10 mouse cellular contexts compared by ENCODE assay signal in genomic region chr17:4738717-4739485, GRCm38 (mm10).
A peak's percentile ranks its signal among the peaks of the same experiment; 100 is the strongest.
DNase-seq lines count a peak whose midpoint lies in the region; ATAC-seq and TF ChIP-seq lines count a peak whose summit lies in the region.
"Had no signal": no experiment of that assay in that cellular context is flagged by ENCODE, and none has a peak within 500 bp of the region (broad histone marks: within the 10 kb centered on the region; RNA-seq: fewer than 3 reads in every experiment).

No protein-coding gene starts in this region.

- 44% methylated on average over 7 of the region's 7 CpGs for WGBS in liver, postnatal 0 days (ENCODE audit: insufficient replicate concordance)
- WGBS in liver, embryonic 12.5 days (ENCODE audit: insufficient replicate concordance) = 41% methylated on average over 7 of the region's 7 CpGs
- 8% methylated on average over 7 of the region's 7 CpGs for WGBS in embryonic facial prominence, embryonic 10.5 days
- 3% methylated on average over 7 of the region's 7 CpGs for WGBS in limb, embryonic 13.5 days
- 11% methylated on average over 7 of the region's 7 CpGs for WGBS in kidney, embryonic 14.5 days
- 14% methylated on average over 7 of the region's 7 CpGs for WGBS in kidney, embryonic 16.5 days

- ATAC-seq in liver, postnatal 0 days = peak; percentile 43; the same call in 1 of the 2 replicates
- no peak for ATAC-seq in liver, embryonic 12.5 days
- ATAC-seq in limb, embryonic 13.5 days (ENCODE audit: low FRiP score, low read depth) = no peak
- no peak for ATAC-seq in kidney, embryonic 14.5 days (ENCODE audit: low FRiP score, low TSS enrichment)
- ATAC-seq in kidney, embryonic 16.5 days (ENCODE audit: low FRiP score, low TSS enrichment) = no peak; the same call in 1 of the 2 replicates
- ATAC-seq: intestine, embryonic 15.5 days had no signal

- H3K27me3 ChIP-seq in liver, postnatal 0 days (ENCODE audit: insufficient read depth, low read length) = no peaks in the 10 kb centered on the region
- 0 out of 2 replicates have a peak, but pooled peaks cover 4% of the 10 kb centered on the region for H3K27me3 ChIP-seq in liver, embryonic 12.5 days (replicated peaks)
- H3K27me3 ChIP-seq in embryonic facial prominence, embryonic 10.5 days (replicated peaks; ENCODE audit: low read depth, poor library complexity, severe bottlenecking) = no peaks in the 10 kb centered on the region
- no peaks in the 10 kb centered on the region for H3K27me3 ChIP-seq in limb, embryonic 13.5 days
- H3K27me3 ChIP-seq in kidney, embryonic 14.5 days (ENCODE audit: control insufficient read depth, insufficient read depth, low read length) = no peaks in the 10 kb centered on the region
- no peaks in the 10 kb centered on the region for H3K27me3 ChIP-seq in kidney, embryonic 16.5 days (ENCODE audit: insufficient read depth, low read length)
- H3K27me3 ChIP-seq: intestine, embryonic 15.5 days; lung, embryonic 15.5 days had no signal

- peak; percentile 11 for DNase-seq in gastrocnemius, postnatal 10 days
- DNase-seq in gastrocnemius, adult 18-20 months (ENCODE audit: low spot score) = no peak
- DNase-seq in liver, postnatal 0 days = peak; percentile 29
- peak; percentile 39 for DNase-seq in embryonic facial prominence, embryonic 10.5 days (ENCODE audit: low spot score)

- H3K27ac ChIP-seq in liver, postnatal 0 days (ENCODE audit: low read depth) = peak overlapping the region; percentile 32
- no peak overlapping the region for H3K27ac ChIP-seq in liver, embryonic 12.5 days
- H3K27ac ChIP-seq in embryonic facial prominence, embryonic 10.5 days (replicated peaks) = peak overlapping the region; percentile 35; the same call in 1 of the 2 replicates
- H3K27ac ChIP-seq in limb, embryonic 13.5 days = no peak overlapping the region
- no peak overlapping the region for H3K27ac ChIP-seq in kidney, embryonic 14.5 days (ENCODE audit: low read depth, low read length)
- no peak overlapping the region for H3K27ac ChIP-seq in kidney, embryonic 16.5 days (ENCODE audit: low read length)
- H3K27ac ChIP-seq: intestine, embryonic 15.5 days; lung, embryonic 15.5 days had no signal

- no peaks in the 10 kb centered on the region for H3K36me3 ChIP-seq in liver, postnatal 0 days (replicated peaks; ENCODE audit: insufficient read depth, low read length)
- no peaks in the 10 kb centered on the region for H3K36me3 ChIP-seq in liver, embryonic 12.5 days
- no peaks in the 10 kb centered on the region for H3K36me3 ChIP-seq in embryonic facial prominence, embryonic 10.5 days (replicated peaks)
- no peaks in the 10 kb centered on the region for H3K36me3 ChIP-seq in limb, embryonic 13.5 days
- H3K36me3 ChIP-seq in kidney, embryonic 14.5 days (ENCODE audit: control insufficient read depth, insufficient read depth, low read length) = no peaks in the 10 kb centered on the region
- H3K36me3 ChIP-seq in kidney, embryonic 16.5 days (ENCODE audit: insufficient read depth, low read length) = no peaks in the 10 kb centered on the region
- H3K36me3 ChIP-seq: intestine, embryonic 15.5 days; lung, embryonic 15.5 days had no signal

- H3K9ac ChIP-seq in liver, postnatal 0 days (replicated peaks) = no peak overlapping the region
- no peak overlapping the region for H3K9ac ChIP-seq in liver, embryonic 12.5 days
- no peak overlapping the region for H3K9ac ChIP-seq in limb, embryonic 13.5 days
- no peak overlapping the region for H3K9ac ChIP-seq in kidney, embryonic 14.5 days (ENCODE audit: low read depth, low read length)
- no peak overlapping the region for H3K9ac ChIP-seq in kidney, embryonic 16.5 days (replicated peaks; ENCODE audit: low read length)
- H3K9ac ChIP-seq: intestine, embryonic 15.5 days; lung, embryonic 15.5 days had no signal

- no peak overlapping the region for H3K4me3 ChIP-seq in liver, postnatal 0 days (ENCODE audit: low read depth, low read length)
- no peak overlapping the region for H3K4me3 ChIP-seq in liver, embryonic 12.5 days
- no peak overlapping the region for H3K4me3 ChIP-seq in embryonic facial prominence, embryonic 10.5 days
- H3K4me3 ChIP-seq in limb, embryonic 13.5 days = no peak overlapping the region
- no peak overlapping the region for H3K4me3 ChIP-seq in kidney, embryonic 14.5 days (ENCODE audit: low read length)
- no peak overlapping the region for H3K4me3 ChIP-seq in kidney, embryonic 16.5 days (ENCODE audit: low read length)
- H3K4me3 ChIP-seq: intestine, embryonic 15.5 days; lung, embryonic 15.5 days had no signal

- H3K9me3 ChIP-seq in liver, postnatal 0 days (ENCODE audit: low read length) = no peaks in the 10 kb centered on the region
- no peaks in the 10 kb centered on the region for H3K9me3 ChIP-seq in liver, embryonic 12.5 days (replicated peaks)
- H3K9me3 ChIP-seq in embryonic facial prominence, embryonic 10.5 days = no peaks in the 10 kb centered on the region
- H3K9me3 ChIP-seq in limb, embryonic 13.5 days = peaks cover 4% of the 10 kb centered on the region; the same call in 1 of the 2 replicates
- no peaks in the 10 kb centered on the region for H3K9me3 ChIP-seq in kidney, embryonic 14.5 days (ENCODE audit: control insufficient read depth, low read length)
- 0 out of 2 replicates have a peak, but pooled peaks cover 3% of the 10 kb centered on the region for H3K9me3 ChIP-seq in kidney, embryonic 16.5 days (ENCODE audit: low read length)
- H3K9me3 ChIP-seq: intestine, embryonic 15.5 days; lung, embryonic 15.5 days had no signal

- H3K4me2 ChIP-seq in liver, postnatal 0 days (ENCODE audit: low read depth, low read length) = no peak overlapping the region
- no peak overlapping the region for H3K4me2 ChIP-seq in liver, embryonic 12.5 days
- H3K4me2 ChIP-seq in limb, embryonic 13.5 days (replicated peaks) = peak overlapping the region; percentile 25; the same call in 1 of the 2 replicates
- H3K4me2 ChIP-seq in kidney, embryonic 14.5 days (replicated peaks; ENCODE audit: low read depth, low read length) = no peak overlapping the region
- H3K4me2 ChIP-seq in kidney, embryonic 16.5 days (replicated peaks; ENCODE audit: low read depth, low read length) = no peak overlapping the region
- H3K4me2 ChIP-seq: intestine, embryonic 15.5 days; lung, embryonic 15.5 days had no signal

- TF ChIP-seq EP300 in liver, postnatal 0 days (IDR thresholded peaks at IDR 0.05; ENCODE audit: low read depth) = no peak

- no peaks in the 10 kb centered on the region for H3K4me1 ChIP-seq in liver, postnatal 0 days (ENCODE audit: insufficient read depth)
- H3K4me1 ChIP-seq in liver, embryonic 12.5 days = 0 out of 2 replicates have a peak, but pooled peaks cover 3% of the 10 kb centered on the region
- H3K4me1 ChIP-seq in embryonic facial prominence, embryonic 10.5 days = peaks cover 20% of the 10 kb centered on the region
- H3K4me1 ChIP-seq in limb, embryonic 13.5 days = peaks cover 10% of the 10 kb centered on the region
- peaks cover 11% of the 10 kb centered on the region; the same call in 1 of the 2 replicates for H3K4me1 ChIP-seq in kidney, embryonic 14.5 days (ENCODE audit: control insufficient read depth, insufficient read depth, low read length)
- peaks cover 10% of the 10 kb centered on the region; the same call in 1 of the 2 replicates for H3K4me1 ChIP-seq in kidney, embryonic 16.5 days (ENCODE audit: insufficient read depth, low read length)

- no peak for TF ChIP-seq CTCF in liver, postnatal 0 days (IDR thresholded peaks at IDR 0.05; ENCODE audit: low read depth)

Comparison
In these comparisons a context has a peak if more than half of its experiments do, and no peak if none do; other contexts are left out.
1. H3K27ac ChIP-seq: peak in liver, postnatal 0 days (single experiment) and embryonic facial prominence, embryonic 10.5 days (single experiment); none in liver, embryonic 12.5 days (single experiment), limb, embryonic 13.5 days (single experiment), kidney, embryonic 14.5 days (single experiment) and kidney, embryonic 16.5 days (single experiment).